Mouse (Mus musculus): ENCODE measurements around the gene Tprn.

- TF ChIP-seq HCFC1 (IDR thresholded peaks at IDR 0.05; ENCODE audit: low read depth, low read length), result no peak
- TF ChIP-seq CHD1 (IDR thresholded peaks at IDR 0.05; ENCODE audit: low read depth, low read length), result no peak
- no peak for TF ChIP-seq EP300 (IDR thresholded peaks at IDR 0.05; ENCODE audit: low read length)
- TF ChIP-seq SIN3A (IDR thresholded peaks at IDR 0.05; ENCODE audit: low read length), result no peak
- TF ChIP-seq POLR2A (IDR thresholded peaks at IDR 0.05; ENCODE audit: low read depth, low read length), result no peak
- TF ChIP-seq NELFE (IDR thresholded peaks at IDR 0.05; ENCODE audit: low read depth, low read length), result no peak
- no peak for TF ChIP-seq CTCF (conservative IDR thresholded peaks at IDR 0.05 in 1 of 2, IDR thresholded peaks at IDR 0.05 in 1 of 2; ENCODE audit: low read depth in 2 of 2, low read length in 2 of 2)
These were observed 1.3 kb downstream of the Tprn start for GRCm38 (mm10) chr2:25263623-25264285.
